Mouse (Mus musculus): ENCODE measurements at regions not wholly inside any gene's neighbourhood (a gene's known extent, or its start where the extent isn't known, plus 50 kb on each side); places are given as distances from the start of the nearest gene placed in this dataset.

GRCm38 (mm10) chr4:54282934-54283333, 457.1 kb downstream of the Tmem38b start:
- no peak overlapping the region for H3K4me3 ChIP-seq (ENCODE audit: low read depth, low read length)
- no peak for DNase-seq (ENCODE audit: low spot score)

DNA sequence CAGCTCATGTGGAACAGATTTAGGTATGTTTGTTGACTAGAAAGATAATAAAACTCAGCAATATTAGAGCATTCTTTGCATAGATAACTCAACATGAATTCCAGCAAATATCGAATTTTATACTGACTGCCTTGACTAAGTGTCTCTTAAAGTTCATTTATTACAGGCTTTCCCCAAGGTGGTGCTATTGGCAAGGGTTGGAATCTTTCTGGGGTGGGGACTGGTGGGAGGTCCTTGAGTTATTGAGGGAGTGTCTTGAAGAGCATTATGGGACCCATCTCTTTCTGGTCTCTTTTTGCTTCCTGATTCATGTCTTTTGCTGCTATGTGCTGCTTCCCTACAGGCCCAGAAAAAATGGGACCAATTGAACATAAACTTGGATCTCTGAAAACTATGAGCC, 488.0 kb downstream of the Tmem38b start:
- Histone ChIP-seq H3K4me1 (ENCODE audit: control insufficient read depth, insufficient read depth, low read length) (no peaks in the 10 kb centered on the region), H3K9ac (ENCODE audit: low read length) (no peak overlapping the region), H3K4me2 (ENCODE audit: low read length) (no peak overlapping the region), H3K27me3 (replicated peaks; ENCODE audit: control insufficient read depth, insufficient read depth, low read length) (no peaks in the 10 kb centered on the region), H3K36me3 (ENCODE audit: control insufficient read depth, insufficient read depth, low read length) (no peaks in the 10 kb centered on the region), H3K27ac (ENCODE audit: low read depth, low read length) (no peak overlapping the region), H3K9me3 (replicated peaks; ENCODE audit: control insufficient read depth, low read length) (no peaks in the 10 kb centered on the region), H3K4me3 (ENCODE audit: low read depth, low read length) (no peak overlapping the region)
- ATAC-seq (no peak), DNase-seq (ENCODE audit: low spot score) (no peak)
- WGBS = 86% methylated on average over 1 of the region's 1 CpGs

More at GRCm38 (mm10) chr4:54282934-54283333, 457.1 kb downstream of the Tmem38b start:
- ATAC-seq = no peak
- no peak overlapping the region for H3K4me2 ChIP-seq (ENCODE audit: low read length)
- no peaks in the 10 kb centered on the region for H3K9me3 ChIP-seq (replicated peaks; ENCODE audit: control insufficient read depth, low read length)
- no peak overlapping the region for H3K9ac ChIP-seq (ENCODE audit: low read length)
- H3K27ac ChIP-seq (ENCODE audit: low read depth, low read length) = no peak overlapping the region
- no peaks in the 10 kb centered on the region for H3K36me3 ChIP-seq (ENCODE audit: control insufficient read depth, insufficient read depth, low read length)
- H3K27me3 ChIP-seq (replicated peaks; ENCODE audit: control insufficient read depth, insufficient read depth, low read length) = no peaks in the 10 kb centered on the region
- 94% methylated on average over 13 of the region's 13 CpGs for WGBS
- H3K4me1 ChIP-seq (ENCODE audit: control insufficient read depth, insufficient read depth, low read length) = no peaks in the 10 kb centered on the region

GRCm38 (mm10) chr4:54324851-54325250, 499.0 kb downstream of the Tmem38b start:
- WGBS = 80% methylated on average over 5 of the region's 5 CpGs
- H3K4me3 ChIP-seq (ENCODE audit: low read depth, low read length) = no peak overlapping the region
- DNase-seq (ENCODE audit: low spot score) (no peak), ATAC-seq (no peak)
- no peak overlapping the region for H3K4me2 ChIP-seq (ENCODE audit: low read length)
- H3K9me3 ChIP-seq (replicated peaks; ENCODE audit: control insufficient read depth, low read length) = no peaks in the 10 kb centered on the region
- H3K27me3 ChIP-seq (replicated peaks; ENCODE audit: control insufficient read depth, insufficient read depth, low read length) = no peaks in the 10 kb centered on the region
- H3K9ac ChIP-seq (ENCODE audit: low read length) = no peak overlapping the region
- no peak overlapping the region for H3K27ac ChIP-seq (ENCODE audit: low read depth, low read length)
- H3K4me1 ChIP-seq (ENCODE audit: control insufficient read depth, insufficient read depth, low read length) = peaks cover 12% of the 10 kb centered on the region
- H3K36me3 ChIP-seq (ENCODE audit: control insufficient read depth, insufficient read depth, low read length) = no peaks in the 10 kb centered on the region

GRCm38 (mm10) chr4:54328273-54328672, 502.4 kb downstream of the Tmem38b start:
- Histone ChIP-seq H3K4me3 (ENCODE audit: low read depth, low read length) (no peak overlapping the region), H3K4me1 (ENCODE audit: control insufficient read depth, insufficient read depth, low read length) (peaks cover 43% of the 10 kb centered on the region), H3K4me2 (ENCODE audit: low read length) (no peak overlapping the region), H3K36me3 (ENCODE audit: control insufficient read depth, insufficient read depth, low read length) (no peaks in the 10 kb centered on the region), H3K27me3 (replicated peaks; ENCODE audit: control insufficient read depth, insufficient read depth, low read length) (no peaks in the 10 kb centered on the region), H3K27ac (ENCODE audit: low read depth, low read length) (peak overlapping the region; percentile 74; the same call in 1 of the 2 replicates), H3K9me3 (replicated peaks; ENCODE audit: control insufficient read depth, low read length) (no peaks in the 10 kb centered on the region), H3K9ac (ENCODE audit: low read length) (no peak overlapping the region)
- ATAC-seq (peak; percentile 21; the same call in 1 of the 2 replicates), DNase-seq (ENCODE audit: low spot score) (peak; percentile 92)
- 23% methylated on average over 5 of the region's 5 CpGs for WGBS

DNA sequence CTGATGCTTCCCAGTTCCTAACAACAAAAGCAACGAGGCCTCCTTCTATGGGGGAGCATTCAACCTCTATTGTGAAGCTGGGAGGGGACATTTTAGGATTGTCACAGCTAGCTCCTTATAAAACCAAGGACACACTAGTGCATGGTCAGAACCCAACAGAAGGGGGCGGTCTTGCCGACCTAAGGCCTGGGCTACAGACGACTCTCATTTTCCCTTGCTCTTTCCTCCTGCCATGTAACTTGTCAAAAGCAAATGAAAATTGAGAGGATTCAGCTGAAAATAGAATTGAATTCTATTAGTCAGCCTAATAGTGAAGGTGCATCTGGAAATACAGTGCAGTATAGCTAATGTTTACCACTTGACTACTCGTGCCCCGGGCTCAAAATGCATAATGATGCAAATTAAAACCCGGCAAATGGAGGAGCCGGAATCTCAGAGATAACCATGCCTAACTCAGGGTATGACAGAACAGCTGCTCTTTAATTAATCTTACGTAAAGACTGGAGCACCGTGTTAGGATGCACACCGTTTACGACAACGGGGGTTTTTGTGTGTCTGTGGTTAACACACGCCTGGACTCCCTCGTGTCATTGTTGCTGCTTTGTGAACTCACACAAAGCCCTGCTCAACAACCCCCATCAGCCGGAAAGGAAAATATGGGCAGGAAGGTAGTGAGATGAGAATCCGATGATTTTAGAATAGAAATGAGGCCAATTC, 503.0 kb downstream of the Tmem38b start:
- no peak overlapping the region for H3K9ac ChIP-seq (ENCODE audit: low read length)
- peak overlapping the region; percentile 74 for H3K27ac ChIP-seq (ENCODE audit: low read depth, low read length)
- H3K36me3 ChIP-seq (ENCODE audit: control insufficient read depth, insufficient read depth, low read length) = no peaks in the 10 kb centered on the region
- H3K9me3 ChIP-seq (replicated peaks; ENCODE audit: control insufficient read depth, low read length) = no peaks in the 10 kb centered on the region
- peaks cover 43% of the 10 kb centered on the region for H3K4me1 ChIP-seq (ENCODE audit: control insufficient read depth, insufficient read depth, low read length)
- H3K27me3 ChIP-seq (replicated peaks; ENCODE audit: control insufficient read depth, insufficient read depth, low read length) = no peaks in the 10 kb centered on the region
- H3K4me2 ChIP-seq (ENCODE audit: low read length) = peak overlapping the region; percentile 31
- WGBS = 18% methylated on average over 17 of the region's 17 CpGs
- peak; percentile 73 for DNase-seq (ENCODE audit: low spot score)
- peak; percentile 32 for ATAC-seq
- no peak overlapping the region for H3K4me3 ChIP-seq (ENCODE audit: low read depth, low read length)

DNA sequence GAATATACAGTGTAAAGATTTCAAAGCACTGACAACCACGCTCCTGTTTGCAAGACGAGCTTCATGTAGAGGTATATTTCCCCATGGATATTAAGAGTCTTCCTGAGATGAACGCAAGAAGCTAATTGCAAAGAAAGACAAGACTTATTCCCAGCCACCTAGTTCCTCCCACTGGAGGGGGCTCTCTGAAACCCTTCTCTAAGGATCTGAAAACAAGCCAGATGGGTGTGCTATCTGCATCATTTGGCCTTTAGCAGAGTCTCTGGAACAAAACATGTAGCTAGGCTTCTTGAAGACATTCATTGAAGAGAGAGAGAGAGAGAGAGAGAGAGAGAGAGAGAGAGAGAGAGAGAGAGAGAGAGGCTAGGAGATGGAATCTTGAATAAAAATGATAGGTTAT, 504.8 kb downstream of the Tmem38b start:
- Histone ChIP-seq H3K27me3 (replicated peaks; ENCODE audit: control insufficient read depth, insufficient read depth, low read length) (no peaks in the 10 kb centered on the region), H3K4me2 (ENCODE audit: low read length) (no peak overlapping the region), H3K9ac (ENCODE audit: low read length) (no peak overlapping the region), H3K27ac (ENCODE audit: low read depth, low read length) (peak overlapping the region; percentile 83), H3K4me1 (ENCODE audit: control insufficient read depth, insufficient read depth, low read length) (peaks cover 43% of the 10 kb centered on the region), H3K36me3 (ENCODE audit: control insufficient read depth, insufficient read depth, low read length) (no peaks in the 10 kb centered on the region), H3K4me3 (ENCODE audit: low read depth, low read length) (no peak overlapping the region), H3K9me3 (replicated peaks; ENCODE audit: control insufficient read depth, low read length) (no peaks in the 10 kb centered on the region)
- no peak for ATAC-seq
- whole genome bisulfite sequencing = 67% methylated on average over 3 of the region's 3 CpGs
- peak; percentile 75 for DNase-seq (ENCODE audit: low spot score)

GRCm38 (mm10) chr4:54331588-54332211, 505.9 kb downstream of the Tmem38b start:
- ATAC-seq = peak; percentile 85
- Histone ChIP-seq H3K9ac (ENCODE audit: low read length) (no peak overlapping the region), H3K9me3 (replicated peaks; ENCODE audit: control insufficient read depth, low read length) (no peaks in the 10 kb centered on the region), H3K4me2 (ENCODE audit: low read length) (0 out of 2 replicates have a peak overlapping the region, but pooled peaks have one; percentile 1), H3K4me1 (ENCODE audit: control insufficient read depth, insufficient read depth, low read length) (peaks cover 43% of the 10 kb centered on the region), H3K27me3 (replicated peaks; ENCODE audit: control insufficient read depth, insufficient read depth, low read length) (no peaks in the 10 kb centered on the region), H3K4me3 (ENCODE audit: low read depth, low read length) (no peak overlapping the region), H3K27ac (ENCODE audit: low read depth, low read length) (peak overlapping the region; percentile 83), H3K36me3 (ENCODE audit: control insufficient read depth, insufficient read depth, low read length) (no peaks in the 10 kb centered on the region)
- WGBS = 4% methylated on average over 12 of the region's 12 CpGs
- DNase-seq (ENCODE audit: low spot score) = peak; percentile 95

DNA sequence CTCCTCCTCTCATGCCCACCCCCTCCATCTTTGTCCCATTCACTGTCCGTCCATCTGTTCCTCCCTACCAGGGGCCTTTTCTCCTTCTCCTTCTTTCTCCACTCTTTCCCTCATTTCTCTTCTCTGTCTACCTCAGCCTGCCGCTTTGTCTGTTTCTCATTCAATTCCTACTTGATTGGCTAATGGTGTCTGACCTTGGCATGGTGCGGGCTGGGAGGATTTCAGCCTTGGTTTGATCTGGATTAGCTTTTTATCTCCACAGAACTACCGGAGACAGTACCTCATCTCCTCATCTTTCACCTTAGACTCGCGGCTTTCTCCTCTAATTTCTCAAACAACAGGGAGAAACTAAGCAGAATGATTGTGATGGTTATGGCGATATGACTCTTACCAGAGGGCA, 506.4 kb downstream of the Tmem38b start:
- Histone ChIP-seq H3K9me3 (replicated peaks; ENCODE audit: control insufficient read depth, low read length) (no peaks in the 10 kb centered on the region), H3K27me3 (replicated peaks; ENCODE audit: control insufficient read depth, insufficient read depth, low read length) (no peaks in the 10 kb centered on the region), H3K27ac (ENCODE audit: low read depth, low read length) (peak overlapping the region; percentile 83), H3K4me3 (ENCODE audit: low read depth, low read length) (no peak overlapping the region), H3K4me1 (ENCODE audit: control insufficient read depth, insufficient read depth, low read length) (peaks cover 43% of the 10 kb centered on the region), H3K4me2 (ENCODE audit: low read length) (peak overlapping the region; percentile 1; the same call in 1 of the 2 replicates), H3K36me3 (ENCODE audit: control insufficient read depth, insufficient read depth, low read length) (no peaks in the 10 kb centered on the region), H3K9ac (ENCODE audit: low read length) (no peak overlapping the region; the same call in 1 of the 2 replicates)
- 42% methylated on average over 7 of the region's 7 CpGs for WGBS
- ATAC-seq (peak; percentile 22), DNase-seq (ENCODE audit: low spot score) (no peak)

DNA sequence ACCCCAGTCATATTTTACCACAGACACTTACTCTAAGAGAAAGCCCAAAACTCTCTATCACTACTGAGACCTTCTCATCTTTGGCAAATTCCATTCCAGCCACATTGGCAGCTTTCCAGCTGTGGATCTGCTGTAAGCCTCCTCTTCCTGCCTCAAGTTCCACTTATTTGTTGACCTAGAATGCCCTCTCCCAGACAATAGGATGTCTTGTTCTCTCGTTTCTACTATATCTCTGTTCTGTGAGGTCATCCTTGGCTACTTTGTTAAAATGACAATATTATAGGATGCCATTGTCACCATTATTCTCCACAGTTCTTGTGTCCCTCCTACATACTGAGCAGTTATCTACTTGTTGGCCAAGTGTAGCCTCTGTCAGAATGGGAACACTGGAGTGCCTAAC, 512.7 kb downstream of the Tmem38b start:
- H3K4me3 ChIP-seq (ENCODE audit: low read depth, low read length) = no peak overlapping the region
- no peaks in the 10 kb centered on the region for H3K9me3 ChIP-seq (replicated peaks; ENCODE audit: control insufficient read depth, low read length)
- H3K27ac ChIP-seq (ENCODE audit: low read depth, low read length) = no peak overlapping the region
- H3K9ac ChIP-seq (ENCODE audit: low read length) = no peak overlapping the region
- no peaks in the 10 kb centered on the region for H3K36me3 ChIP-seq (ENCODE audit: control insufficient read depth, insufficient read depth, low read length)
- H3K27me3 ChIP-seq (replicated peaks; ENCODE audit: control insufficient read depth, insufficient read depth, low read length) = no peaks in the 10 kb centered on the region
- 63% methylated on average over 1 of the region's 1 CpGs for WGBS
- no peak overlapping the region for H3K4me2 ChIP-seq (ENCODE audit: low read length)
- H3K4me1 ChIP-seq (ENCODE audit: control insufficient read depth, insufficient read depth, low read length) = no peaks in the 10 kb centered on the region; the same call in 1 of the 2 replicates
- no peak for ATAC-seq
- no peak for DNase-seq (ENCODE audit: low spot score)

Data from forebrain, embryonic 14.5 days (tissue).